ENCODE assay signal across 14 mouse cellular contexts in genomic region chr7:115734137-115734536, GRCm38 (mm10).
DNase-seq lines count a peak whose midpoint lies in the region; ATAC-seq and TF ChIP-seq lines count a peak whose summit lies in the region.
"Had no signal": no experiment of that assay in that cellular context is flagged by ENCODE, and none has a peak within 500 bp of the region (broad histone marks: within the 10 kb centered on the region; RNA-seq: fewer than 3 reads in every experiment).

No protein-coding gene starts in this region.

- no peak for TF ChIP-seq CTCF in MEL (IDR thresholded peaks at IDR 0.05 in 2 of 3, conservative IDR thresholded peaks at IDR 0.05 in 1 of 3; ENCODE audit: control insufficient read depth in 1 of 3, insufficient read depth in 1 of 3, low read depth in 2 of 3, low read length in 3 of 3, poor library complexity in 1 of 3, severe bottlenecking in 1 of 3)
- TF ChIP-seq CTCF in thymus, adult 2 months (IDR thresholded peaks at IDR 0.05; ENCODE audit: borderline replicate concordance, control insufficient read depth, extremely low read depth, insufficient read depth, low read length, poor library complexity): no peak

- TF ChIP-seq POLR2A in MEL (IDR thresholded peaks at IDR 0.05; ENCODE audit: control insufficient read depth in 1 of 2, insufficient read depth in 1 of 2, low read depth in 1 of 2, low read length in 2 of 2, poor library complexity in 1 of 2): no peak
- no peak for TF ChIP-seq POLR2A in thymus, adult 2 months (IDR thresholded peaks at IDR 0.05; ENCODE audit: control insufficient read depth, extremely low read depth, insufficient read depth, low read length, poor library complexity)

- TF ChIP-seq RAD21 in MEL (IDR thresholded peaks at IDR 0.05; ENCODE audit: low read depth, low read length): no peak

- WGBS in liver, embryonic 11.5 days: 59% methylated on average over 7 of the region's 7 CpGs
- 5% methylated on average over 7 of the region's 7 CpGs for WGBS in thymus, adult 2 months

- H3K36me3 ChIP-seq in liver, embryonic 11.5 days (ENCODE audit: control insufficient read depth, insufficient read depth, low read length): no peaks in the 10 kb centered on the region
- no peaks in the 10 kb centered on the region for H3K36me3 ChIP-seq in MEL (ENCODE audit: control insufficient read depth in 1 of 2, insufficient read depth in 2 of 2, low read length in 2 of 2)
- H3K36me3 ChIP-seq in thymus, adult 2 months (ENCODE audit: control insufficient read depth, insufficient read depth, low read length): no peaks in the 10 kb centered on the region
- H3K36me3 ChIP-seq: heart, embryonic 13.5 days had no signal

- no peaks in the 10 kb centered on the region for H3K4me1 ChIP-seq in liver, embryonic 11.5 days (replicated peaks; ENCODE audit: control insufficient read depth, insufficient read depth, low read length)
- H3K4me1 ChIP-seq in MEL (ENCODE audit: control insufficient read depth in 1 of 2, insufficient read depth in 2 of 2, low read length in 2 of 2): no peaks in the 10 kb centered on the region
- H3K4me1 ChIP-seq in thymus, adult 2 months (replicated peaks; ENCODE audit: control insufficient read depth, insufficient read depth, low read length): no peaks in the 10 kb centered on the region

- no peak for TF ChIP-seq EP300 in MEL (IDR thresholded peaks at IDR 0.05; ENCODE audit: low read depth in 1 of 2, low read length in 2 of 2)

- H3K4me3 ChIP-seq in liver, embryonic 11.5 days (ENCODE audit: low read depth, low read length): no peak overlapping the region
- H3K4me3 ChIP-seq in MEL (ENCODE audit: control insufficient read depth in 1 of 2, insufficient read depth in 1 of 2, low read depth in 2 of 2, low read length in 2 of 2): no peak overlapping the region
- no peak overlapping the region for H3K4me3 ChIP-seq in thymus, adult 2 months (ENCODE audit: control insufficient read depth, insufficient read depth, low read length)
- H3K4me3 ChIP-seq: erythroblast, embryonic 14.5 days; heart, embryonic 13.5 days had no signal

- no peaks in the 10 kb centered on the region for H3K79me2 ChIP-seq in MEL (ENCODE audit: control insufficient read depth, insufficient read depth, low read length, poor library complexity)

- H3K4me2 ChIP-seq in liver, embryonic 11.5 days: no peak overlapping the region
- H3K4me2 ChIP-seq: heart, embryonic 13.5 days had no signal

- DNase-seq in liver (peak; percentile 27), MEL (ENCODE audit: low read depth, low spot score) (peak; percentile 73)
- DNase-seq in liver, embryonic 11.5 days (ENCODE audit: low spot score): no peak
- peak; percentile 19 for DNase-seq in thymus, adult 2 months
- no peak for DNase-seq in kidney, postnatal 10 days
- DNase-seq in adrenal gland, postnatal 36 days: no peak
- DNase-seq: cerebellum, adult 8-10 months; kidney, postnatal 25 days had no signal

- no peak for ATAC-seq in liver, embryonic 11.5 days (replicated peaks; ENCODE audit: low FRiP score)
- peak; percentile 67 for ATAC-seq in granulocyte monocyte progenitor cell, adult 5-6 weeks (replicated peaks; ENCODE audit: poor library complexity, severe bottlenecking)
- ATAC-seq in frontal cortex, adult (ENCODE audit: low TSS enrichment): no peak
- ATAC-seq: hindbrain, postnatal 0 days; midbrain, embryonic 16.5 days had no signal

- H3K9me3 ChIP-seq in liver, embryonic 11.5 days (ENCODE audit: control insufficient read depth, low read length): no peaks in the 10 kb centered on the region
- no peaks in the 10 kb centered on the region for H3K9me3 ChIP-seq in MEL (replicated peaks; ENCODE audit: insufficient read depth, low read length)
- H3K9me3 ChIP-seq: heart, embryonic 13.5 days had no signal

- no peak overlapping the region for H3K9ac ChIP-seq in liver, embryonic 11.5 days (ENCODE audit: low read depth, low read length)
- no peak overlapping the region for H3K9ac ChIP-seq in MEL (ENCODE audit: control insufficient read depth, low read depth, low read length, poor library complexity, severe bottlenecking)
- H3K9ac ChIP-seq: heart, embryonic 13.5 days had no signal

- H3K27me3 ChIP-seq in liver, embryonic 11.5 days (replicated peaks; ENCODE audit: control insufficient read depth, insufficient read depth, low read length): no peaks in the 10 kb centered on the region
- peaks cover 3 to 7% of the 10 kb centered on the region in 2 experiments; a peak in 3 of 4 replicates for H3K27me3 ChIP-seq in MEL (ENCODE audit: control insufficient read depth in 1 of 2, insufficient read depth in 2 of 2, low read length in 2 of 2)
- H3K27me3 ChIP-seq in thymus, adult 2 months (ENCODE audit: control insufficient read depth, insufficient read depth, low read length): no peaks in the 10 kb centered on the region
- H3K27me3 ChIP-seq: heart, embryonic 13.5 days had no signal

- H3K27ac ChIP-seq in liver, embryonic 11.5 days (ENCODE audit: low read depth, low read length): no peak overlapping the region
- no peak overlapping the region for H3K27ac ChIP-seq in MEL (ENCODE audit: control insufficient read depth, low read depth, low read length)
- no peak overlapping the region for H3K27ac ChIP-seq in thymus, adult 2 months (ENCODE audit: control insufficient read depth, insufficient read depth, low read length)
- H3K27ac ChIP-seq: heart, embryonic 13.5 days; hindbrain, postnatal 0 days had no signal

TF ChIP-seq in MEL, 35 proteins besides CTCF, POLR2A, EP300 and RAD21:
- TF ChIP-seq ETS1 (IDR thresholded peaks at IDR 0.05; ENCODE audit: low read depth, low read length): 0 out of 2 replicates have a peak, but pooled peaks have one; percentile 15
- no peak for TF ChIP-seq MAX (IDR thresholded peaks at IDR 0.05; ENCODE audit: low read length)
- TF ChIP-seq MYB (IDR thresholded peaks at IDR 0.05; ENCODE audit: low read depth, low read length): no peak
- no peak for TF ChIP-seq NELFE (IDR thresholded peaks at IDR 0.05; ENCODE audit: low read depth, low read length)

Comparison
In these comparisons a context has a peak if more than half of its experiments do, and no peak if none do; other contexts are left out.
1. DNase-seq: peak in liver (single experiment), MEL (single experiment) and thymus, adult 2 months (single experiment); none in liver, embryonic 11.5 days (single experiment), kidney, postnatal 10 days (single experiment) and adrenal gland, postnatal 36 days (0 of 2).